Mouse (Mus musculus): ENCODE data around the gene Mapkap1.

Gene Mapkap1

DNA sequence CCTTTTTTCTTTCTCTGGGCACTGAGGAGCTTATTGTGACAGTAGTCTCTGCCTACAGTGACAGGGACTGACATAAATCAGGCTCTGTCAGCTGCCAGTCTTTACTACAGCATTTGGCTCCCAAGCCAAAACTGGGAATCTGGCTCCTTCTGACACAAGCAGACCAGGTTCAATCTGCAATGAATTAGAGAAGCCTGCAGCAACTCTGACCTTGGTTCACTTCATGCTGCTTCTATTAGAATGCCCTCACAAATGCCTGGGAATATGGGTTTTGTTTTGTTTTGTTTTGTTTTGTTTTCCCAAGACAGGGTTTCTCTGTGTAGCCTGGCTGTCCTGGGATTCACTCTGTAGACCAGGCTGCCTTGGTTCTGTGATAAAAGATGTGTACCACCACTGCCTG lies 126.7 kb downstream of the Mapkap1 start:
- no peak for DNase-seq

DNA sequence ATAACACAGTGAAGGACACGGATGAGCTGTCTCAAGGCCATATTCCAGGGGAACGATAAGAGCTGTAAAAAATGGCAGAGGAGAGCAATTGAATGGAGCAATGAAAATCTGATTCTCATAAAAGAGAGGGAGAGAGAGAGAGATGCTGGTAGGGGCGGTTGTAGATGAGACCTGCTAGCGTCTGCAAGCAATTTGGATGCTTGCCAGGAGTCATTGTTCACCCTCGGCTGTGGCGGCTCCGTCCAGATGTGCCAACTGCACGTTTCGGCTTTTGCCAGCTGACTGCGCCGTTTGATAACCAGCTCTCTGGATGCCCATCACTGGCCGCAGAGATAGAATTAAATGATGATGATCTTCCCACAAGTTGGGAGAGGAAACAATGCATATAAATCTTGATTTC lies 128.4 kb downstream of the Mapkap1 start:
- DNase-seq, result no peak

DNA sequence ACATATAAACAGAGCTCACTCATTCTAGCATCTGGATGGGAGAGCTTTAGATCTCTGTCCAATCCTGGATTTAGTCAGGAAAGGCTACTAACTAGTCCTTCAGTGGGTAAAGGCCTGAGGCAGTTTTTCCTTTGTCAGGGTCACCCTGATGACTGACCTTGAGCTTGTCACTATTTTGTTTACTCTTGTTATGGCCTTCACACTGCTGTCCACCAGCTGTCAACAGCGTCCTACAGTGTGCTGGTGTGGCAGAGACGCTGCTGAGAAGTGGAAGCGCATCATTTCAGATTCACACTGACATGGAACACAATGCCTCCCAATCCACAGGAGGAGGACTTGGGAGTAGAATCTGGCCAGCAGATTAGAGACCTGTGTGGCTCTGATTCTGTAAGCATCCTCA lies 130.8 kb downstream of the Mapkap1 start:
- DNase-seq, result no peak

- no peak for DNase-seq
Observed at GRCm38 (mm10) chr2:34543581-34543980, 137.0 kb downstream of the Mapkap1 start.

GRCm38 (mm10) chr2:34544021-34544420 lies 137.4 kb downstream of the Mapkap1 start:
- DNase-seq, result no peak

- DNase-seq, result no peak
Observed at GRCm38 (mm10) chr2:34544646-34545395, 138.2 kb downstream of the Mapkap1 start.

DNA sequence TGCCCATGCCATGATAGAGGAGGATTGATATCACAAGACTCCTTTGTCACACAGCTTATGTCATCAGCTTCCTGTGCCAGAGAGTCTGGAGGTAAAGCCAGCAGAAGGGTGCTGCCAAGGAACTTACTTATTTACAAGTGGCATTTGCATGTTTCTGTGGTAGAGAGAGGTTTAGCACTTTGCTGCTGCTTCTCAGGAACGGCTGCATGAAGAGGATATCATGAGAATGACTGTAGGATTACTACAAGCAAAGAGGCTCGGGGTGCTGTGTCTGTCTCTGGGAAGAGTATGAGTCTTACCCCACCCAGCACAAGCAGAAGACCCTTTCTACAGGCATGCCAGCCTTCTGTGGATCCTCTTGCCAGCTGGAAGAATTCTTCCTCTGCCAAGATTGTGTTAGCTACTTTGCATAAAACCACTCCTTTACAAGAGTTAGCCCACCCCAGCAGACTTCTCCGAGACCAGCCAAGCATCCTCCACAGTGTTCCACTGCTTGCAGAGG lies 139.7 kb downstream of the Mapkap1 start:
- DNase-seq, result no peak

- no peak for DNase-seq
Observed at GRCm38 (mm10) chr2:34547516-34547915, 140.9 kb downstream of the Mapkap1 start.

GRCm38 (mm10) chr2:34548961-34549360 lies 142.4 kb downstream of the Mapkap1 start:
- DNase-seq, result no peak

- DNase-seq, result no peak
Observed at GRCm38 (mm10) chr2:34549469-34549868, 142.9 kb downstream of the Mapkap1 start.

DNA sequence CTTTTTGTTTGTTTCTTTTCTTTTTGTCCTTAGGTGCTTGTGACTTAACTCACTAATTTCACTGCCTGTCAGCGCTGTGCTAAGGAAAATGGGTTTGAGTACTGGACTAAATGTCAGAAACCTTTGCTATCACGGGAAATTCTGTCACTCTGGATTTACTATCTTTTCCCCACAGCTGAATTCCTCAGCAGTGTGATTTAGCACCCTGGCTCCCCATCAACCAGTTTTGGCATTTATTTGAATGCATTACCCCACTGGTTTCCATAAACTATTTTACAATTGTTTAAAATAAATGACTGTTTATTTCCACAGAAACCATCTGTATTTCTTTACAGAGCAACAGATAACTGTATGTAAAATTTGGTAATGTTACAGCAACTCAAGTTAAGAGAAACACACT lies 146.2 kb downstream of the Mapkap1 start:
- no peak for DNase-seq

- DNase-seq, result no peak
Observed at GRCm38 (mm10) chr2:34553580-34554231, 147.1 kb downstream of the Mapkap1 start.

- no peak for DNase-seq
Observed at GRCm38 (mm10) chr2:34560146-34560545, 153.6 kb downstream of the Mapkap1 start.

- DNase-seq, result no peak
Observed at GRCm38 (mm10) chr2:34563089-34563694, 156.6 kb downstream of the Mapkap1 start.

DNA sequence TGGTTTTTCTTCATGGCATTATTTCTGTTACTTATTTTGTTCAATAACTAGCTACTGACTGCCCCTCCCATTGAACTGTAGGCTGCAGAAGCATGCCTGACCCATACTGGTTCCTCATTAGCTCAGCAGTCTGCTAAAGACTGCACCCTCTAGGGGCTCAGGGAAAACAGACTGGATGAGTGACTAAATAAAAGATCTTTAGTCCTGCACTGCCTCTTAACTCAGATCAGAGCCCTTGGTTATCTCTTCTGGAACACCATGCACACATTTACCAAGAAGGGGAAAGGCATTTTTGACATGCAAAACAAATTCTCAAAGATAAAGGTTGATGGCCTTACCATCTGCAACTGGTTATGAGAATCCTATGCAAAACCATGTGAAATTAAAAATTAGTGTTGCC lies 157.3 kb downstream of the Mapkap1 start:
- DNase-seq, result no peak

DNA sequence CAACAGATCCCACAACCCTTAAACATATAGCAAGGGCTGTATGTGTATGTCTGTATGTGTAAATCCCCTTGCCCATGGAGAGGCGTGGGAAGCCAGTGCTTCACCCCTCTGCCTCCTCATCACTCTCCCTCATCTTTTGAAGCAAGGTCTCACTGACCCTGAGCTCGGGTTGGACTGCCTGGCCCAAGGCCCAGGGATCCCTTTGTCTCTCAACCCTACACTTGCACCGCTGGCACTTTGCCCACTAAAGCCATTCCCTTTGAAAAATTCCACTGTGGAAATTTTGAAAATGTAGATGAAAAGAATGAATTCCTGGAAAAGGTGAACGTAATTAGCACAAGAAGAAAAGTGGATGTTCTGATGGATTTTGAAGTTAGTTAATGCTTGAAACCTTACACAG lies 159.6 kb downstream of the Mapkap1 start:
- no peak for DNase-seq

GRCm38 (mm10) chr2:34566601-34567000 lies 160.0 kb downstream of the Mapkap1 start:
- DNase-seq, result no peak

GRCm38 (mm10) chr2:34569131-34569530 lies 162.6 kb downstream of the Mapkap1 start:
- DNase-seq, result no peak

GRCm38 (mm10) chr2:34570378-34570777 lies 163.8 kb downstream of the Mapkap1 start:
- DNase-seq, result no peak

DNA sequence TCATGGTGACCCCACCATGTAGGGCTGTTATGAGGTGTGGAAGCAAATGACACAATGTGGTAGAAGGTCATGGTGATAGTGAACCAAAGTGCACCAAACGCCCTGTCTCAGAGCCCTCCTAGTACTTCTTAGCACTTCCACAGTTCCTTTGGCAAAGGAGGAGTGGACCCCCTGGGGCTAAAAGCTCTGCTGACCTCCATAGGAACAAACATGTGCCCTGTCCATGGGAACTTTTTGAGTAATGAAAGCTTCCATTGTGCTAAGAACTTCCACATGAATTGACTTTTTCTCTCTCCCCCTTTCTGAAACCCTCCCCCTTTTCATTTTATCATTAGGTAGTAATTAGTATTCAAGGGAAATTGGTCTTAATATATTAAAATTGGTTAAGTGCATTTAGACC lies 164.5 kb downstream of the Mapkap1 start:
- no peak for DNase-seq

DNA sequence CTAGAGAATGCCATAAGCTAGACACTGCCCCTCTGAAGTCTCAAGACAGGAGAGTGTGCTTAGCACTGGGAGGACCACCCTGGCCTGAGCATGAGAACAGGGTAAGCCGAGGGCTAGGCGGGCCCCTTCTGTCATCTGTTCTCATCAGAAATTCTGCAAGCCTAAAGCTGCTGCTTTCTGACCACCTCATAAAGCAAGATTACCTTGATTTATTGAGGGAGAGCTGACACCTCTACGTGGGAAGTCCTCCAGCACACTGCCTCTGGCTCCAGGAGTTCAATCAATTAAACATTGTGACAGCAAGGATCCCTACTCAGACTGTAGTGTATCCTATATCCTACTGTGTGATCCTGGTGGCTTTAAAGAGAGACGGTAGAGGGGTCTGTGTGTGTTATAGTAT lies 166.5 kb downstream of the Mapkap1 start:
- no peak for DNase-seq

- DNase-seq, result no peak
Observed at GRCm38 (mm10) chr2:34588546-34588945, 182.0 kb downstream of the Mapkap1 start.

DNA sequence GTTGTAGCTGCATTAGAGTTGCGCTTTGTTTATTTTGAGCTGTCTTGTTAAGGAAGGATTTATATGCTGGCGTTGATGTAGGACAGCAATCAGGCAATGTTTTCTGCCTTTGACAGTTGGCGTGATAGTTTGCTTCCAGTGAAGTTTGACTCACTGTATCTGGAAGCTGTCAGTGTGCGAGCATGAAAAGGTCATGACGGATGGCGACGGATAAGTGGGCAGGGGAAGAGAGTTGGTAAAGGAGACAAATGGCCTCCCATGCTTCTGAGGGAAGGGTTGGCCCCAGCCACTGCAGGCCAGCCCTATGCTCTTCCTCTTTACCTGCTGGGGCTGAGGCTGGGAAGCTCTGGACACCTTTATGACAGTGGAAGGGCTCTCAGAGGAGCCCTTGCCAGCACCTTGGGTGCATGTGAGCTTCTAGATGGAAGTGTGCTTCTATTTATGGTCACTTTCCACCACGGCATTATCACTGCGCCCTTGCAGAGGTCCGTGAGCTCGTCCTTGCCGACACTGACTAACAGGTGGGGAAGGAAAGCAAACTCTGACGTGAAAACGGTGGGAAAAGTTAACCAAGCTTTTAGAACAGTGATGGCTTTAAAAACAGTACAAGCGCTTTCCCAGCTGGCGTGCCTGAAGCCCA lies 185.3 kb downstream of the Mapkap1 start:
- DNase-seq, result no peak

Data from thymus, postnatal 14 days (tissue).